Mouse (Mus musculus): Measurements from ENCODE around the gene She. TPM values are rescaled to one million over a fixed set of nuclear protein-coding genes. Genes with fewer than 3 reads are reported as not detected.
"Not testable (repeated sequence)": the region's sequence is repeated elsewhere in the genome, so short reads cannot be mapped to it uniquely, and the experiment has no call there.

She gene
- total RNA-seq, 2 experiments from 2014 or later, result 3.0 to 3.8 TPM

- peak; percentile 37 to 41 for DNase-seq (ENCODE audit: low spot score in 2 of 2)
These were observed 29.9 kb downstream of the She start for GRCm38 (mm10) chr3:89861070-89861469.

GRCm38 (mm10) chr3:89862182-89862761, 31.1 kb downstream of the She start:
- DNase-seq (ENCODE audit: low spot score in 2 of 2), result no peak

- DNase-seq (ENCODE audit: low spot score in 2 of 2), result not testable (repeated sequence)
These were observed 32.1 kb downstream of the She start for GRCm38 (mm10) chr3:89863276-89863675.

GRCm38 (mm10) chr3:89863716-89864509, 32.7 kb downstream of the She start:
- no peak for DNase-seq (ENCODE audit: low spot score in 2 of 2)

- no peak for DNase-seq (ENCODE audit: low spot score in 2 of 2)
These were observed 33.9 kb downstream of the She start for GRCm38 (mm10) chr3:89865020-89865419.

- DNase-seq (ENCODE audit: low spot score in 2 of 2), result no peak
These were observed 34.6 kb downstream of the She start for GRCm38 (mm10) chr3:89865764-89866163.

GRCm38 (mm10) chr3:89867651-89868050, 36.5 kb downstream of the She start:
- no peak for DNase-seq (ENCODE audit: low spot score in 2 of 2)

- no peak for DNase-seq (ENCODE audit: low spot score in 2 of 2)
These were observed 37.2 kb downstream of the She start for GRCm38 (mm10) chr3:89868357-89868756.

- no peak for DNase-seq (ENCODE audit: low spot score in 2 of 2)
These were observed 37.8 kb downstream of the She start for GRCm38 (mm10) chr3:89868956-89869355.

GRCm38 (mm10) chr3:89869556-89869955, 38.4 kb downstream of the She start:
- DNase-seq (ENCODE audit: low spot score in 2 of 2), result no peak

GRCm38 (mm10) chr3:89870472-89871271, 39.5 kb downstream of the She start:
- no peak for DNase-seq (ENCODE audit: low spot score in 2 of 2)

- no peak for DNase-seq (ENCODE audit: low spot score in 2 of 2)
These were observed 40.3 kb downstream of the She start for GRCm38 (mm10) chr3:89871339-89871914.

GRCm38 (mm10) chr3:89872209-89872608, 41.0 kb downstream of the She start:
- DNase-seq (ENCODE audit: low spot score in 2 of 2), result peak in 1 of 2 experiments; percentile 5

GRCm38 (mm10) chr3:89872684-89873083, 41.5 kb downstream of the She start:
- DNase-seq (ENCODE audit: low spot score in 2 of 2), result no peak

- DNase-seq (ENCODE audit: low spot score in 2 of 2), result no peak
These were observed 42.9 kb downstream of the She start for GRCm38 (mm10) chr3:89874076-89874475.

GRCm38 (mm10) chr3:89875021-89875420, 43.9 kb downstream of the She start:
- peak; percentile 12 to 48 for DNase-seq (ENCODE audit: low spot score in 2 of 2)

- no peak for DNase-seq (ENCODE audit: low spot score in 2 of 2)
These were observed 44.6 kb downstream of the She start for GRCm38 (mm10) chr3:89875781-89876180.

GRCm38 (mm10) chr3:89876469-89876868, 45.3 kb downstream of the She start:
- no peak for DNase-seq (ENCODE audit: low spot score in 2 of 2)

GRCm38 (mm10) chr3:89877129-89877528, 46.0 kb downstream of the She start:
- no peak for DNase-seq (ENCODE audit: low spot score in 2 of 2)

GRCm38 (mm10) chr3:89878456-89878855, 47.3 kb downstream of the She start:
- DNase-seq (ENCODE audit: low spot score in 2 of 2), result no peak

- no peak for DNase-seq (ENCODE audit: low spot score in 2 of 2)
These were observed 48.2 kb downstream of the She start for GRCm38 (mm10) chr3:89879326-89879725.
